Mouse (Mus musculus): ENCODE results near the gene Il23a.

- TF ChIP-seq CTCF (IDR thresholded peaks at IDR 0.05; ENCODE audit: borderline replicate concordance, insufficient read depth, low read length): no peak
- TF ChIP-seq POLR2A (IDR thresholded peaks at IDR 0.05; ENCODE audit: low read depth, low read length): no peak
Measured at GRCm38 (mm10) chr10:128253677-128254255, 44.8 kb downstream of the Il23a start, which contains the start of gene Apon.
